Mouse (Mus musculus): Measurements from ENCODE around the gene Borcs7.
A peak's percentile ranks its signal among the peaks of the same experiment; 100 is the strongest.

Borcs7 gene

DNA sequence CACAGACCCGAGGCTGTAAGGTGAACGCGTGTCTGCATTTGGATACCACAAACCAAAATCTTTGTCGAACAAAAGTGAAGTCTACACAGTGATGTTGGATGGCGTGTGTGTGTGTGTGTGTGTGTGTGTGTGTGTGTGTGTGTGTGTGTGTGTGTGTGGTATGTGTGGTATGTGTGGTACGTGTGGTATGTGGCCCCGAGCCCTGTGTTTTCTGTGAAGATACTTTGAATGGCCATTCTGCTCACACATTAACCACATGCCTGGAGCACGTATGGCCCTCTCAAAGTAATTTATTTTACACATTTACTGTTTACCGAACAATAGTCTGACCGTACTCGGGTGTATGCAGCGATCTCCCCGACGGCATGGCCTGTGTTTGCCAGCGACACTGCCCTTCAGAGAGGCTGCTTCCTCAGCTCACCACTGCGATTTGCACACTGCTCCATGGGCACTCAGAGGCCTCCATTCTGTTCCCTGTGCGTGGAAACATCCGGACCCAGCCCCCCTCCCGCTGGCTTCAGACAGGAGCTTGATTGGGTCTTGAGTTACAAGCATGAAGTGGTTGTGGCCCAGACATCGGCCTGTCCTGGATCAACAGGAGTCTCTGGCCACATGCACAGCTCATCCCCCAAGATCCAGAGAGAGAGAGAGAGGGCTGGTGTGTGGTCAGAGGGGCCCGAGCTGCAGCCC is 33.4 kb upstream of the Borcs7 start:
- TF ChIP-seq GATA4 (IDR thresholded peaks at IDR 0.05; ENCODE audit: insufficient replicate concordance, low read length): no peak

DNA sequence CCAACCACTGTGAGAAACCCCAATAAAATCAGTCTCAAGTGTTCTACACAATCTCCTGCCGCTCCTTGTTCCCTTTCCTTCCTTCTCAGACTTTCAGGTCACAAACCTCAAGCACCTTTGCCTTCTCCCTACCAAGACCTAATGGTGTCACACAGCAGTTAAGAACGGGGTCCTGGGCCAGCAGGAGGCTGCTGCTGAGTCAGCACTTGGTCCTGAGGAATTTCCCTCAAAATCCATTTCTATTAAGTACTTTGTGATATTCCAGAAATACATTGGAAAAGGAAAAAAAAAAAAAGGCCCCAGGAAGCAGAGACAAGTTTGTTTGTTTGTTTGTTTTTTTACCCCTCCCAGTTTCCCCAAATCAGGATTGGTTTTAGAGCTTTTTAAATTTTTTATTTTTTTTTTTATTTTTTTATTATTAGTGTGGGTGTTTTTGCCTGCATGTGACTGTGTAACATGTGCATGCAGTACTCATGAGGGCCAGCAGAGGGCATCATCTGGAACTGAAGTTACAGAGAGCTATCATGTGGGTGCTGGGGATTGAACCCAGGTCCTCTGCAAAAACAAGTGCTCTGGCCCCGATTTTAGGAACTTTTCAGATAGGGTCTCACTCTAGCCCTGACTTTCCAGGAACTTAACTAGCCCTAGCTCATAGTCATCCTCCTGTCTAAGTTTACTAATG is 32.2 kb upstream of the Borcs7 start:
- TF ChIP-seq GATA4 (IDR thresholded peaks at IDR 0.05; ENCODE audit: insufficient replicate concordance, low read length): no peak

DNA sequence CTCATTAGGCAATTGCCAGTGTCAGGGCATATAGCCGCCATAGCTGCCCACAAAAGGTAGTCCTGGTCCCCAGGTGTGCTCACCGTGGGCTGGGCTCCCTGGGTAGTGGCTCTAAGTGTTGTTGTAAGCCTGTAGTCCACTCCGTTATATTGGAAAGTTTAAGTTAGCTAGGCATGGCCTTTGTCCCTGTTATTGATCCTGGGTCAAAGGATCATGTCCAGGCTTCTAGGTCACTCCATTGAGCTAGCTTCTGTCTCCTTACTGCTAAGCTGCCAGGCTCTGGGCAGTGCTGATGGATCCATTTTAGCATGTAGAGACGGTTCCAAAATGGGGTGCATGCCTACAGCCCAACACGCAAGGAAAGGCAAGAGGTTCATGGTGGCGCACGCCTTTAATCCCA is 31.4 kb upstream of the Borcs7 start:
- no peak for TF ChIP-seq GATA4 (IDR thresholded peaks at IDR 0.05; ENCODE audit: insufficient replicate concordance, low read length)

DNA sequence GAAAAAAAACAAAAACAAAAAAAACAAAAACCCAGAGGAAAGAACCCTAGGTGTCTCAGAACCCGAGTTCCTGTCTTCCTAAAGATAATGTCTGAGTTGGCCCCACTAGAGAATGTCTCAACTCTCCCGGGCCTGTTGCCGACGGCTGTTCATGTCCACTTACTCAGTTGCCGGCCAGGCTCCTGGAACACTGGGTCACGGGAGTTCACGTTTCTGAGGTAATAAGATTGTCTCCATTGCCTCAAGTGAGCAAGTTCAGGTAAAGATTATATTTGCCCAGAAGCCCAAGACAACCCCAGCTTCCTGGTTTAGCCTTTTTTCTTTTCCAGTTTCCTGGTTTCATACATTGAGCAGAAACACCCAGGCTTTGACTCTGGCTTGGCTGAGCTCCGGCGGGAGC is 30.9 kb upstream of the Borcs7 start:
- no peak for TF ChIP-seq GATA4 (IDR thresholded peaks at IDR 0.05; ENCODE audit: insufficient replicate concordance, low read length)

GRCm38 (mm10) chr19:46661511-46661910 is 28.2 kb upstream of the Borcs7 start:
- no peak for TF ChIP-seq GATA4 (IDR thresholded peaks at IDR 0.05; ENCODE audit: insufficient replicate concordance, low read length)

- TF ChIP-seq GATA4 (IDR thresholded peaks at IDR 0.05; ENCODE audit: insufficient replicate concordance, low read length): peak; percentile 38; the same call in 1 of the 2 replicates
These were observed 27.5 kb upstream of the Borcs7 start for GRCm38 (mm10) chr19:46662214-46662613.

DNA sequence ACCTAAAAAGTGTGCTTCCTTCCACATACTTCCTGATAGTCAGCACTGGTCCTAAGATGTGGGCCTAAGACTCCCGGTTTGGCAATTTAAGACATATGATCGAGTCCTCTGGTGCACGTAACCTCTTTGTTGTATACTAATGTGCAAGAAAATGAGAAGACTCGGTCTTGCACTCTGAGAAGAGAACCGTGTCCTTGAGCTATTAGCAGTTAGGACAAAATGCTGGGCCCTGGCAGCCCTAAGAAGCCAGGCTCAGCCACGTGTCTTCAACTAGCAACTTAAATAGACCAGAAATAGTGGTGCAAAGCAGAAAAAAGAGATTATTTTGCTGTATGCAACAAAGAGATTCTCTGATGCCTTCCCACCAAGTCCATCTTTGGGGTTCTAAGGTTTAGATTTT is 26.9 kb upstream of the Borcs7 start:
- TF ChIP-seq GATA4 (IDR thresholded peaks at IDR 0.05; ENCODE audit: insufficient replicate concordance, low read length): no peak

DNA sequence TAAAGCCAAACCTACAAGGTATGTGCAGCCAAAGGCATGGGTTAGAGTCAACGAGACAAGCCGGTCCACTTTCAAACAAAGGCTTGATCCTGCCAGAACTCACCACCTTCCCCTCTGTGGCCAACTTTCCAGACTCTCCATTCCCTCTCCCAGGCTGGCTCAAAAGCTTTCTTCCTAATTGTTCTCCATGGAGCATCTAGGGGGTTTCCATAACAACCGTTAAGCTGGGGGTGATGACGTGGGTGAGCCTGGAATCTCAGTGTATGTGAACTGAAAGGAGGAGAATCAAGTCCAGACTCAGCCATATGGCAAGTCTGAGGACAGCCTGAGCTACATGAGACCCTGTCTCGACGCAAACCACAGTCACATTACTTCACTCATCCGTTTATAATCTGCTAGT is 24.2 kb upstream of the Borcs7 start:
- TF ChIP-seq GATA4 (IDR thresholded peaks at IDR 0.05; ENCODE audit: insufficient replicate concordance, low read length): no peak

DNA sequence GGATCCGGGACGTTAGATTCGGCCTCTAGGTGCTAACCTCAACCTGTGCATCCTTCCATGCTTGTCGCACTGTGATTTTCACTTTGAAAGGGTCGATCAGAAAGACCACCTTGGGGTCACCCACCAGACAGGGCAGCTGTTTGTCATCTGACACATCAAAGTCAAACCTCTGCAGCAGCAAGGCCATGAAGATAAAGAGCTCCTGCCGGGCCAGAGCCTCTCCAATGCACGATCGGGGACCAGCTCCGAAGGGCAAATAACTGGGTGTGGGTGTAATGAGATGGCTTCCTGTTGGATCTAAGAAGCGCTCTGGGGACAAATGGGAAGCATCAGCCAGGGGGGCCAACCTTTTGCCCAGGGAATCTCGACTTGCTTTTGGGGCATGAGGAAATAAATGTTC is 22.4 kb upstream of the Borcs7 start:
- no peak for TF ChIP-seq GATA4 (IDR thresholded peaks at IDR 0.05; ENCODE audit: insufficient replicate concordance, low read length)

- TF ChIP-seq GATA4 (IDR thresholded peaks at IDR 0.05; ENCODE audit: insufficient replicate concordance, low read length): peak; percentile 77
These were observed 21.4 kb upstream of the Borcs7 start for GRCm38 (mm10) chr19:46668263-46668662.

DNA sequence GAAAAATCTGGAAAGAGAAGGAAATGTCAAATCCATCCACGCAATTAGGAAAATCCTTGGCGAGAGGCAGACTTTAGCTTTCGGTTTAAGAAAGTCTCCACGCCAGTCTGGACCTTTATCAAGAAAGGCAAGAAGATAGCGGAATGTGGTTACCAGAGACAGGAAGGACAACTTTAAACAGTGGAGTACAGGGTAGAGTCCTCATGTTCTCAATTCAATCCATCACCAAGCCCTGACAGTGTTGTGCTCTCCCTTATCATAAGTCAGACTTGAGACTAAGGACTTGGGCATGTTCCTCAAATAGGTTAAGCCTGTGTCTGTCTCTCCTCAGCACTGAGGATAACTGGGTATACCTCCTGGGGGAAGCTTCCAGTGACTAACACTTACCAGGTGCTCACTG is 19.9 kb upstream of the Borcs7 start:
- no peak; the same call in 1 of the 2 replicates for TF ChIP-seq GATA4 (IDR thresholded peaks at IDR 0.05; ENCODE audit: insufficient replicate concordance, low read length)

- TF ChIP-seq GATA4 (IDR thresholded peaks at IDR 0.05; ENCODE audit: insufficient replicate concordance, low read length): no peak
These were observed 19.0 kb upstream of the Borcs7 start for GRCm38 (mm10) chr19:46670691-46671090.

DNA sequence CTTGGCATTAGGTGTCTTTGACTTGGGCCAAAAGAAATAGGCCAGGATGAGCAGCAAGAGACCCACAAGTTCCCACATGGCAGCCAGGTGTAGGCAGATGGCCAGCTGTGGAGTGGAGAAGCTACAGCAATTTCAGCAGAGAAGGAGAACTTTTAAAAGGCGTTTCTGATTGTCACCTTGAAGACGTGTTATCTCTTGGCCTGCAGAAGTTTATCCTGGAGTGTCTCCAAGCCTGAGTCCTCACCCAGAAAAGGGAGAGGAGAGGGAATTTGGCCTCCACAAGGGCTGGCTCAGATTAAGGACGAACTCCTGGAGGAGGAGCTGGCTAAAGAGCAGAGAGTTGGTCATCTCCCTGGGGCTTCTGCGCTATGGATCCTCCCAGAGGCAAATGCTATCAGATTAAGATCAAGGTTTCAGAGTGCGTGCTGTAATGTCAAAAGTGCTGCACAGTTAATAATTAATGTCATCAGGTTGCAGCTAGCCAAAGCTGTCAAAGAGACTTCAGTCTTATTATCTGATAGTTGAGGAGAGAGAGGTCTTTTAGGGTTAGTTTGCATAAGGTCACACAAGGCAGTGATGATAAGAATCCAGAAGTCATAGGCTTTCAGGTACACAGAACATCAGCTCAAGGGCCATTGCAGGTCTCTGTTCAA is 16.8 kb upstream of the Borcs7 start, which contains the start of gene Cyp17a1:
TSS of gene Cyp17a1 (minus strand) at position 407 of the 653 bp plus-strand sequence.
- peak; percentile 100 for TF ChIP-seq GATA4 (IDR thresholded peaks at IDR 0.05; ENCODE audit: insufficient replicate concordance, low read length)

DNA sequence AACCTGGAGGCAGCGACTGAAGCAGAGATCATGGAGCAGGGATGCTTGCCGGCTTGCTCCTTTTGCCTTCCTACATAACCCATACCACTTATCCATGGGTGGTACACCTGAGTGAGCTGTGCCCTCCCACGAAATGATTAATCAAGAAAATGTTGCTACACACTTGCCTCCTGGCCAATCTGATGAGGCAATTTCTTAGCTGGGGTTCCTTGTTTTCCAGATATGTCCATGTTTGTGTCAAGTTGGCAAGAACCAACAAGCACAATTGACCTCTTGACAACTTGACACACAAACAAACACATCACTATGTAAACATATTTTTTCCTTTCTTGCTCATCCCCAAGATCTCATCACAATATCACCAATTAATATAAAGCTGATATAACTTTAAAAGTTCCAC is 14.1 kb upstream of the Borcs7 start:
- TF ChIP-seq GATA4 (IDR thresholded peaks at IDR 0.05; ENCODE audit: insufficient replicate concordance, low read length): peak; percentile 12; the same call in 1 of the 2 replicates

- 0 out of 2 replicates have a peak, but pooled peaks have one; percentile 42 for TF ChIP-seq GATA4 (IDR thresholded peaks at IDR 0.05; ENCODE audit: insufficient replicate concordance, low read length)
These were observed 9.9 kb upstream of the Borcs7 start for GRCm38 (mm10) chr19:46679720-46680383.
